Mouse (Mus musculus) midbrain, postnatal 0 days (tissue): ENCODE data around the gene Brat1. TPM values are rescaled to one million over a fixed set of nuclear protein-coding genes. Genes with fewer than 3 reads are reported as not detected.

Experiments used
- ATAC-seq: fragments of 200-750 bp; cut with Nextera tagmentation; 2 replicates; pipeline ENCODE4 v1.8.0; 2017; ENCODE audit warnings: moderate number of reproducible peaks, mild to moderate bottlenecking, moderate TSS enrichment, moderate library complexity; ENCODE audit not compliant: low FRiP score
- DNase-seq: peaks from one replicate; pipeline ENCODE4 v3.0.0-alpha.2; 2015; ENCODE audit warnings: low spot score
- H3K27ac ChIP-seq: fragments of 300-500 bp; sonication (generic); 2 replicates; pipeline ENCODE4 v1.5.1; 2014; ENCODE audit warnings: low read depth, mild to moderate bottlenecking, low read length, mixed read lengths
- H3K27me3 ChIP-seq: fragments of 300-500 bp; sonication (generic); 2 replicates; pipeline ENCODE4 v1.6.1; 2014; ENCODE audit warnings: low read length, control low read depth, mixed read lengths; ENCODE audit not compliant: insufficient read depth
- H3K36me3 ChIP-seq: fragments of 300-500 bp; sonication (generic); 2 replicates; pipeline ENCODE4 v1.6.1; 2014; ENCODE audit warnings: low read length, control low read depth, mixed read lengths; ENCODE audit not compliant: insufficient read depth
- H3K4me1 ChIP-seq: fragments of 300-500 bp; sonication (generic); 2 replicates; pipeline ENCODE4 v1.6.1; 2014; ENCODE audit warnings: mild to moderate bottlenecking, control low read depth, antibody characterized with exemption, low read length, mixed read lengths; ENCODE audit not compliant: insufficient read depth
- H3K4me2 ChIP-seq: fragments of 300-500 bp; sonication (generic); 2 replicates; pipeline ENCODE4 v1.6.1; 2014; ENCODE audit warnings: low read depth, mild to moderate bottlenecking, low read length, mixed read lengths; ENCODE audit not compliant: poor library complexity, severe bottlenecking
- H3K4me3 ChIP-seq: fragments of 300-500 bp; sonication (generic); 2 replicates; pipeline ENCODE4 v1.5.1; 2014; ENCODE audit warnings: low read depth, mild to moderate bottlenecking, low read length, moderate library complexity
- H3K9ac ChIP-seq: fragments of 300-500 bp; sonication (generic); replicated peaks from 2 replicates; pipeline ENCODE4 v1.6.1; 2014; ENCODE audit warnings: mild to moderate bottlenecking, low read length, moderate library complexity, mixed read lengths; ENCODE audit not compliant: poor library complexity, severe bottlenecking
- H3K9me3 ChIP-seq: fragments of 300-500 bp; sonication (generic); 2 replicates; pipeline ENCODE4 v1.6.1; 2016; ENCODE audit warnings: low read length, control low read depth
- CTCF ChIP-seq: IDR thresholded peaks from 2 replicates; pipeline ENCODE4 v1.5.1; 2016; ENCODE audit warnings: antibody characterized with exemption, mild to moderate bottlenecking
- whole genome bisulfite sequencing: fragments of 180-500 bp; shearing (Covaris S2); extraction: QIAGEN DNeasy Blood & Tissue Kit; methylation state at CpG from one replicate; pipeline ENCODE4 v1.1.7; 2014; 5-methylcytosine and 5-hydroxymethylcytosine counted together
- polyA plus RNA-seq: library from polyadenylated mRNA; unstranded; fragments of >200 nt; fragmentation: Nextera tagmentation; extraction: Ambion mirVana; gene quantifications from 2 replicates; pipeline ENCODE4 v1.2.1, GENCODE M21; 2015
- total RNA-seq: library from RNA; depleted of rRNA; stranded (reverse); fragments of >200 nt; gene quantifications from 2 replicates; pipeline ENCODE4 v1.2.3, GENCODE M21; 2014

The Brat1 gene
- total and polyA plus RNA-seq, 2 experiments from 2014 or later = 16.4 to 40.3 TPM

- Histone ChIP-seq H3K9ac (no peak overlapping the region), H3K36me3 (peaks cover 20% of the 10 kb centered on the region), H3K9me3 (no peaks in the 10 kb centered on the region), H3K27me3 (no peaks in the 10 kb centered on the region), H3K4me1 (peaks cover 15% of the 10 kb centered on the region; the same call in 1 of the 2 replicates), H3K4me2 (no peak overlapping the region), H3K4me3 (no peak overlapping the region), H3K27ac (no peak overlapping the region)
- no peak for ATAC-seq
- 76% methylated on average over 3 of the region's 3 CpGs for WGBS
- DNase-seq = no peak
- no peak for TF ChIP-seq CTCF
Observed at GRCm38 (mm10) chr5:140722121-140722520, 17.3 kb downstream of the Brat1 start.

- H3K4me2 ChIP-seq = peak within 1 kb of the TSS; percentile 44
- H3K9ac ChIP-seq = 0 out of 2 replicates have a peak within 1 kb of the TSS, but pooled peaks have one; percentile 24
- H3K27me3 ChIP-seq = no peaks in the 10 kb centered on the region
- H3K9me3 ChIP-seq = no peaks in the 10 kb centered on the region
- H3K4me1 ChIP-seq = peaks cover 15% of the 10 kb centered on the region; the same call in 1 of the 2 replicates
- peak within 1 kb of the TSS; percentile 17; the same call in 1 of the 2 replicates for H3K4me3 ChIP-seq
- TF ChIP-seq CTCF = peak; percentile 26; the same call in 1 of the 2 replicates
- WGBS = 31% methylated on average over 13 of the region's 13 CpGs
- DNase-seq (peak; percentile 91), ATAC-seq (peak; percentile 75)
- peaks cover 3% of the 10 kb centered on the region; the same call in 1 of the 2 replicates for H3K36me3 ChIP-seq
- H3K27ac ChIP-seq = peak within 1 kb of the TSS; percentile 63
Observed at GRCm38 (mm10) chr5:140723822-140724221, 19.0 kb downstream of the Brat1 start, which contains the start of gene Amz1. TSS of gene Amz1 (plus strand) at chr5:140724127.

- Histone ChIP-seq H3K4me3 (no peak overlapping the region), H3K9me3 (no peaks in the 10 kb centered on the region), H3K4me2 (no peak overlapping the region), H3K36me3 (no peaks in the 10 kb centered on the region), H3K4me1 (peaks cover 15% of the 10 kb centered on the region; the same call in 1 of the 2 replicates), H3K9ac (no peak overlapping the region), H3K27me3 (no peaks in the 10 kb centered on the region), H3K27ac (peak overlapping the region; percentile 62)
- 69% methylated on average over 7 of the region's 7 CpGs for WGBS
- TF ChIP-seq CTCF = no peak
- ATAC-seq (peak; percentile 60), DNase-seq (peak; percentile 91)
Observed at GRCm38 (mm10) chr5:140726062-140726839, 21.4 kb downstream of the Brat1 start.

DNA sequence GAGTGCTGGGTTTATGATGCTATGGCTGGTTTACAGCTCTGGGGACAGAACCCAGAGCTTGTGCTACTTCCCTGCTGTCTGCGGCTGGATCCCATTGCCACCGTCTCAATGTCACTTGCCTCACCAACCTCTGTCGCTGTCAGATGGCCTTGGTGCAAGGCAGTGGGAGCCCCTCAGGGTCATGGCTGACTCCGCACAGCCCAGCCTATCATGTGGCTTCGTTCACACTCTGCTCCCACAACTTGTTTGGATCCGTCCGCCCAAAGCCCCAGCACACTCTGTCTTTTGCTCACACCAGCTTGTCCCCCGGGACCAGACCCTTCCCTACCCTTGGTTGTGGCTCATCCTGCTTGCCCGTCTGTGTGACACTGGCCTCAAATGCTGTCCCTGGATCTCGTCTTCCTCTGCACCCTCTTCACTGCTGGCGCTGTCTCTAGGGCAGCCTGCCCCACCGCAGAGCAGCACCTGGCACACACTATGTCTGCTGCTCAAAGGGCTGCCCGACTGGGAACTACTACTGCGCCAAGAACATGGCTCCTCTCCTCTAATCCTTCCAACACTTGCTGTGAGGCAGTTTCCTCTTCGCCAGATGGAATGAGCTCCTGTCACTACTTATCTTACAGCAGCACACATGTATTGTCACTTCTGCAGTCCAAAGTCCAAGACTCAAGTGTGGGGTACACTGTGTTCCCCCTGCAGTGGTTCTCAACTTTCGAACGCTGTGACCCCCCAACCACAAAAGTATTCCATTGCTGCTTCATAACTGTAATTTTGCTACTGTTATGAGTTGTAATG is 22.3 kb downstream of the Brat1 start:
- H3K27ac ChIP-seq = no peak overlapping the region
- H3K4me1 ChIP-seq = peaks cover 15% of the 10 kb centered on the region; the same call in 1 of the 2 replicates
- H3K9ac ChIP-seq = no peak overlapping the region
- no peaks in the 10 kb centered on the region for H3K27me3 ChIP-seq
- 80% methylated on average over 17 of the region's 17 CpGs for WGBS
- DNase-seq (no peak), ATAC-seq (no peak)
- no peaks in the 10 kb centered on the region for H3K9me3 ChIP-seq
- TF ChIP-seq CTCF = no peak
- H3K4me2 ChIP-seq = no peak overlapping the region
- no peaks in the 10 kb centered on the region for H3K36me3 ChIP-seq
- H3K4me3 ChIP-seq = no peak overlapping the region

DNA sequence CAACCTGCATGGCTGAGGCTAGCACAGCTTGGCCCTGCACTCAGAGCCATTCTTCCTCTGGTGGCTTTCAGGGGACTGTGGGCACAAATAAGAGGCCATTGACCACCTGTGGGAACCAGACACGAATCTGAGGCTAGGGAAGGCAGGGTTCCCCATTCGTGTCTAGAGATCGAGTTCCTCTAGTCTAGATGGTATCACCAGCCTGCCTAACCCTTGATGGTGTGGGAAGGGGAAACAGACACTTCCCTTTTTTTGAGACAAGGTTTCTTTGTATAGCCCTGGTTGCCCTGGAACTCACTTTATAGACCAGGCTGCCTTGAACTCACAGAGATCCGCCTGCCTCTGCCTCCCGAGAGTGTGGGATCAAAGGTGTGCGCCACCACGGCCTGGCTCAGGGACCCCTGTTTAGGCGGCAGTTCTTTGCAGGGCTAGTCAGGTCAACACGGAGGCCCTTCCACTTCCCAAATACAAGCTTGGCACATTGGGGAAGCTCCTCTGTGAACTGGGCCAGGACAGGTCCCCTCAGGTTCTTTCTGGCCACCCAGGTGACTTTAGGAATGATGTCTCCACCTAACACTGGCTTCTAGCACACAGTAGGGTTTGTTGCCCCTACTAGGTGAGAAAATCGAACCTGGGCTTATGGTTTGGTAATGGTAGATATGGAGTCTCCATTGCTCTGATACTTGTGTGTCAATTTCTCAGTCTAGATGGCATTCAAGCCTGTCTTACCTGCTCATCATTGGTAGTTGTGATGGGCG is 26.4 kb downstream of the Brat1 start:
- H3K9ac ChIP-seq = no peak overlapping the region
- no peak for TF ChIP-seq CTCF
- peaks cover 12% of the 10 kb centered on the region for H3K27me3 ChIP-seq
- no peak overlapping the region for H3K4me2 ChIP-seq
- WGBS = 88% methylated on average over 11 of the region's 11 CpGs
- DNase-seq (no peak), ATAC-seq (no peak)
- H3K27ac ChIP-seq = no peak overlapping the region
- no peaks in the 10 kb centered on the region for H3K4me1 ChIP-seq
- no peaks in the 10 kb centered on the region for H3K9me3 ChIP-seq
- H3K36me3 ChIP-seq = no peaks in the 10 kb centered on the region
- no peak overlapping the region for H3K4me3 ChIP-seq
